Mouse (Mus musculus): ENCODE data around the gene Ap3m1. TPM values are rescaled to one million over a fixed set of nuclear protein-coding genes. Genes with fewer than 3 reads are reported as not detected.

Gene Ap3m1
- polyA plus RNA-seq, 1 experiment from 2014 or later, result 53.7 TPM

Other genes starting within 250 kb of the Ap3m1 start
- gene Plau, start 215.8 kb downstream of the Ap3m1 start, polyA plus RNA-seq (2015; fragmentation: Nextera tagmentation; extraction: Ambion mirVana), result 1.4 and 1.9 TPM in 2 replicates
- 82.2 and 89.1 TPM in 2 replicates for gene Vcl, start 123.1 kb downstream of the Ap3m1 start, polyA plus RNA-seq (2015; fragmentation: Nextera tagmentation; extraction: Ambion mirVana)
- 184 and 223 TPM in 2 replicates for gene Adk, start 66 bp upstream of the Ap3m1 start, polyA plus RNA-seq (2015; fragmentation: Nextera tagmentation; extraction: Ambion mirVana)